Mouse (Mus musculus) lung, adult 2 months (tissue): ENCODE data around the gene Rabggta.

Experiments
- CTCF ChIP-seq: fragments of 200-500 bp; IDR thresholded peaks from 2 replicates; pipeline ENCODE4 v1.5.1; 2011; ENCODE audit warnings: mild to moderate bottlenecking, low read length, control low read depth; ENCODE audit not compliant: insufficient read depth
- POLR2A ChIP-seq: fragments of 200-500 bp; IDR thresholded peaks from 2 replicates; pipeline ENCODE4 v1.6.1; 2011; ENCODE audit warnings: low read depth, mild to moderate bottlenecking, control low read depth, low read length, borderline replicate concordance; ENCODE audit errors: extremely low read depth

- no peak for TF ChIP-seq CTCF
- TF ChIP-seq POLR2A, result no peak
Observed at GRCm38 (mm10) chr14:55768555-55768954, 46.5 kb upstream of the Rabggta start.
